Mouse (Mus musculus): ENCODE measurements at regions not wholly inside any gene's neighbourhood (a gene's known extent, or its start where the extent isn't known, plus 50 kb on each side); places are given as distances from the start of the nearest gene placed in this dataset.

GRCm38 (mm10) chr16:75362095-75362494, 223.8 kb downstream of the Lipi start:
- ATAC-seq (ENCODE audit: low FRiP score) (no peak), DNase-seq (ENCODE audit: low spot score) (peak; percentile 68)
- H3K9ac ChIP-seq (replicated peaks; ENCODE audit: low read length, poor library complexity, severe bottlenecking), result no peak overlapping the region
- H3K4me1 ChIP-seq (ENCODE audit: insufficient read depth, low read length), result no peaks in the 10 kb centered on the region; the same call in 1 of the 2 replicates
- H3K36me3 ChIP-seq (ENCODE audit: insufficient read depth, low read length), result no peaks in the 10 kb centered on the region
- peak; percentile 85 for TF ChIP-seq CTCF (IDR thresholded peaks at IDR 0.05)
- no peak overlapping the region for H3K4me3 ChIP-seq (ENCODE audit: low read depth, low read length)
- H3K9me3 ChIP-seq (ENCODE audit: low read length), result no peaks in the 10 kb centered on the region
- H3K27ac ChIP-seq (ENCODE audit: low read depth, low read length), result no peak overlapping the region
- H3K27me3 ChIP-seq (ENCODE audit: insufficient read depth, low read length), result no peaks in the 10 kb centered on the region
- 77% methylated on average over 4 of the region's 4 CpGs for WGBS
- no peak overlapping the region for H3K4me2 ChIP-seq (ENCODE audit: low read depth, low read length, poor library complexity, severe bottlenecking)

GRCm38 (mm10) chr16:75360791-75361190, 225.1 kb downstream of the Lipi start:
- Histone ChIP-seq H3K4me3 (ENCODE audit: low read depth, low read length) (no peak overlapping the region), H3K4me1 (ENCODE audit: insufficient read depth, low read length) (no peaks in the 10 kb centered on the region; the same call in 1 of the 2 replicates), H3K9ac (replicated peaks; ENCODE audit: low read length, poor library complexity, severe bottlenecking) (no peak overlapping the region), H3K27me3 (ENCODE audit: insufficient read depth, low read length) (no peaks in the 10 kb centered on the region), H3K36me3 (ENCODE audit: insufficient read depth, low read length) (no peaks in the 10 kb centered on the region), H3K4me2 (ENCODE audit: low read depth, low read length, poor library complexity, severe bottlenecking) (no peak overlapping the region), H3K27ac (ENCODE audit: low read depth, low read length) (no peak overlapping the region), H3K9me3 (ENCODE audit: low read length) (no peaks in the 10 kb centered on the region)
- no peak for ATAC-seq (ENCODE audit: low FRiP score)
- DNase-seq (ENCODE audit: low spot score), result no peak
- no peak for TF ChIP-seq CTCF (IDR thresholded peaks at IDR 0.05)
- WGBS, result 85% methylated on average over 4 of the region's 4 CpGs

GRCm38 (mm10) chr16:75353394-75353793, 232.5 kb downstream of the Lipi start:
- Histone ChIP-seq H3K4me2 (ENCODE audit: low read depth, low read length, poor library complexity, severe bottlenecking) (no peak overlapping the region), H3K4me1 (ENCODE audit: insufficient read depth, low read length) (no peaks in the 10 kb centered on the region), H3K4me3 (ENCODE audit: low read depth, low read length) (no peak overlapping the region), H3K27ac (ENCODE audit: low read depth, low read length) (no peak overlapping the region), H3K36me3 (ENCODE audit: insufficient read depth, low read length) (no peaks in the 10 kb centered on the region), H3K9ac (replicated peaks; ENCODE audit: low read length, poor library complexity, severe bottlenecking) (no peak overlapping the region), H3K27me3 (ENCODE audit: insufficient read depth, low read length) (no peaks in the 10 kb centered on the region), H3K9me3 (ENCODE audit: low read length) (no peaks in the 10 kb centered on the region)
- ATAC-seq (ENCODE audit: low FRiP score) (no peak), DNase-seq (ENCODE audit: low spot score) (no peak)
- TF ChIP-seq CTCF (IDR thresholded peaks at IDR 0.05), result no peak
- 91% methylated on average over 1 of the region's 1 CpGs for WGBS

GRCm38 (mm10) chr16:75344201-75344927, 241.5 kb downstream of the Lipi start:
- H3K9ac ChIP-seq (replicated peaks; ENCODE audit: low read length, poor library complexity, severe bottlenecking), result no peak overlapping the region
- no peaks in the 10 kb centered on the region for H3K9me3 ChIP-seq (ENCODE audit: low read length)
- no peak for DNase-seq (ENCODE audit: low spot score)
- ATAC-seq (ENCODE audit: low FRiP score), result no peak
- H3K4me3 ChIP-seq (ENCODE audit: low read depth, low read length), result no peak overlapping the region
- H3K36me3 ChIP-seq (ENCODE audit: insufficient read depth, low read length), result no peaks in the 10 kb centered on the region
- no peak overlapping the region for H3K4me2 ChIP-seq (ENCODE audit: low read depth, low read length, poor library complexity, severe bottlenecking)
- no peaks in the 10 kb centered on the region for H3K27me3 ChIP-seq (ENCODE audit: insufficient read depth, low read length)
- WGBS, result 75% methylated on average over 8 of the region's 8 CpGs
- no peaks in the 10 kb centered on the region for H3K4me1 ChIP-seq (ENCODE audit: insufficient read depth, low read length)
- TF ChIP-seq CTCF (IDR thresholded peaks at IDR 0.05), result no peak
- H3K27ac ChIP-seq (ENCODE audit: low read depth, low read length), result no peak overlapping the region

GRCm38 (mm10) chr16:75343028-75343901, 242.6 kb downstream of the Lipi start:
- H3K4me2 ChIP-seq (ENCODE audit: low read depth, low read length, poor library complexity, severe bottlenecking), result no peak overlapping the region
- no peak overlapping the region for H3K9ac ChIP-seq (replicated peaks; ENCODE audit: low read length, poor library complexity, severe bottlenecking)
- H3K27ac ChIP-seq (ENCODE audit: low read depth, low read length), result no peak overlapping the region
- ATAC-seq (ENCODE audit: low FRiP score) (no peak), DNase-seq (ENCODE audit: low spot score) (peak; percentile 53)
- TF ChIP-seq CTCF (IDR thresholded peaks at IDR 0.05), result peak; percentile 78
- H3K9me3 ChIP-seq (ENCODE audit: low read length), result no peaks in the 10 kb centered on the region
- H3K4me3 ChIP-seq (ENCODE audit: low read depth, low read length), result no peak overlapping the region
- 34% methylated on average over 11 of the region's 11 CpGs for WGBS
- no peaks in the 10 kb centered on the region for H3K4me1 ChIP-seq (ENCODE audit: insufficient read depth, low read length)
- H3K27me3 ChIP-seq (ENCODE audit: insufficient read depth, low read length), result no peaks in the 10 kb centered on the region
- H3K36me3 ChIP-seq (ENCODE audit: insufficient read depth, low read length), result no peaks in the 10 kb centered on the region

GRCm38 (mm10) chr16:75334228-75334627, 251.6 kb downstream of the Lipi start:
- no peaks in the 10 kb centered on the region for H3K36me3 ChIP-seq (ENCODE audit: insufficient read depth, low read length)
- no peak overlapping the region for H3K4me2 ChIP-seq (ENCODE audit: low read depth, low read length, poor library complexity, severe bottlenecking)
- no peak for TF ChIP-seq CTCF (IDR thresholded peaks at IDR 0.05)
- H3K4me3 ChIP-seq (ENCODE audit: low read depth, low read length), result no peak overlapping the region
- H3K9me3 ChIP-seq (ENCODE audit: low read length), result no peaks in the 10 kb centered on the region
- no peak for ATAC-seq (ENCODE audit: low FRiP score)
- H3K27me3 ChIP-seq (ENCODE audit: insufficient read depth, low read length), result no peaks in the 10 kb centered on the region
- no peaks in the 10 kb centered on the region for H3K4me1 ChIP-seq (ENCODE audit: insufficient read depth, low read length)
- 91% methylated on average over 2 of the region's 2 CpGs for WGBS
- no peak overlapping the region for H3K27ac ChIP-seq (ENCODE audit: low read depth, low read length)
- no peak overlapping the region for H3K9ac ChIP-seq (replicated peaks; ENCODE audit: low read length, poor library complexity, severe bottlenecking)
- DNase-seq (ENCODE audit: low spot score), result no peak
